Mouse (Mus musculus) megakaryocyte-erythroid progenitor cell, adult 5-6 weeks (primary cell): Measurements from ENCODE around the gene Gm7271. TPM values are rescaled to one million over a fixed set of nuclear protein-coding genes. Genes with fewer than 3 reads are reported as not detected.

Experiments
- ATAC-seq: replicated peaks from 2 replicates; pipeline ENCODE4 v1.8.0; 2016; ENCODE audit warnings: mild to moderate bottlenecking, inconsistent platforms; ENCODE audit not compliant: severe bottlenecking, poor library complexity, low FRiP score, low TSS enrichment
- total RNA-seq, 2 experiments: library from RNA; stranded (forward) in 1 of 2; stranded (reverse) in 1 of 2; fragments of 200-1000, 215-1000 nt in 1 of 2; fragments of >200 nt in 1 of 2; fragmentation: Nextera tagmentation in 1 of 2; gene quantifications; 2 replicates each; pipeline ENCODE4 v1.2.3; 2014 to 2017

The Gm7271 gene
- total RNA-seq (2014; fragmentation: Nextera tagmentation) (not detected in 2 replicates), total RNA-seq (2017) (not detected in 2 replicates)

DNA sequence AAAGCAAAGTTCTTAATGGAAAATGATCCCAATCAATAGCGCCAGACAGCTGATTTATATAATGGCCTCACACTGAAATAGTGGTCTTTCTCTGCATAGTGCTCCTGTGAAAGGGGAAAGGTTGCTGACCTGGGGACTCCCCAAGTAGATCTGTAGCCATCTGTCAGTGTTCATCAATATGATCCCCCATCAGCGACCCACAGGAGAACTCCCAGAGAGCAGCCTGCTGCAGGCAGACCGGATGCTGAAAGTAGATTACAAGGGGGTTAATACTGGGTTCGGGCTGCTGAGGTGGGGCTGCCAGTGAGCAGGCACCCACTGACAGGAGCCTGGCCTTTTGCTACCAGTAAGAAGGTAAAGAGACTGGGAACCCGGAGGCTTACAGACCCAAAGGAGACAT, at the start of gene Gm7271:
TSS of gene Gm7271 (plus strand) at position 230 of the 400 bp plus-strand sequence.
- no peak for ATAC-seq

DNA sequence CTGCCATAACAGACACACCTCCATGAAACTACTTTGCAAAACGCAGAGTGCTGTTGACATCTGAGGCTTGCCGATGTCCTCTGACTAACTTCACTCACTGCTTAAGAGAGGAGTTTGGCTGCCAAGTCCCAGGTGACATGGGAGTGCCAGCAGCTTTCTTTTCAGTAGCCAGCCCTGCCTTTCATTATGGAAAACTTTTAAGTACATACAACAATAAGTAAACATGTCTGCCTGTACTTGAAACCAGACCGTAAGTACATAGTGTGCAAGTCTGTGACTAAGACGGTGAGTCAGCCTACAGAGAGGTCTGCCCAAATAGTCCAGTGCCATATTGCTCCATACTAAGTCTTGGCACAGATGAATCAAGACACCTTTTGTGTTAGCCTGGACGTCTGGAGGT, 46.7 kb upstream of the Gm7271 start:
- ATAC-seq, result no peak

DNA sequence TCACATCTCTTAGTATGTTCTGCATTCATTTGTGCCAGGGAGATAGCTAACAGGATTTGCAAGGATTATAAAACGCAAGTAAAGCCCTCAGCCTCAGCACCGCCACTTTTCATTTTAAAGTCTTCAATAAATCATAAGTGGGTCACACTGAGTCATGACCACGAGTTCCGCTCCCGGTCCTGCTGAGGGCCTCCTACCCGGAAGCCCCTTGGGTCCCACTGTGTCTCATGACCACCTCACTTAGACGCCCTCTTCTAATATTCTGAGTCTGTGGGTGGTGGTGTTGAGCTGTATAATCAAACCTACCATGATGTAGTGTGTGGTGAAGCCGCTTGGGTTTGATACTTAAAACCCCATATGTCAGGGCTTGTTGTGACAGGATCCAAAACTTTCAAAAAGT, 46.1 kb upstream of the Gm7271 start:
- no peak for ATAC-seq

DNA sequence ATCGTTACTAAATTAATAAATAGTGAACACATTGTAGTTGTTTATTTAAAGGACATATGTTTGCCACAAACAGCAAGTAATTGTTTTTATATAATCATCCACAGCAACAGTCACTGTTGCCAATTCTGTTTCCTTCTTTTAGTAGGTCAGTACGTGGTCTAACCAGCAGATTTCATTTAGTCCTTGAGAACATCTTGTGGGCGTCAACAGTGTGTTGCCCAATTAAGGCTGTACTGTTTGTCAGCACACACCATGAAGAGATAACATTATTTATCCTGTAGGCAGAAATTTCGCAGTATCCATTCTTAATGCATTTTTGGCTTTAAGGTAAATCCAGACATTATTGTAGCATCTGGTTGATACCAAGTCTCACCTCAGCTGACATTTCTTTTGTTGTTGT, 42.4 kb upstream of the Gm7271 start:
- ATAC-seq, result no peak

DNA sequence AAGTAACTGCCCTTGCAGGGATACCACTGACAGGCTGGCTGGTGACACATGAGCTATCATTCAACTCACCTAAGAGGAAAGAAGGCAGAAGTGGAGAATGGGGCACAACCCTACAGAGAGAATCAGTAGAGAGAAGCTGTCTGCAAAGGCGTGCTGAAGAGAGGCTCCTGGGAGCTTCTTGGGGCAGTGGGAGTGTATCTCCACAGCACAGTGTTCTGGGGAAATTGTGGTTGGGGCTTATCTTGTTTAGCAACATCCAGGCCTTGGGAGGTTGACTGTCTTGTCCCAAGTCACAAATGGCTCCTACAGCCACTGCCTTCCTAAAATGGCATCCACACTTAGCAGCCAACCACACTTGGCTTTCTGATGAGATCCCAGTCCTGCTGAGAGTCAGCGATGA, 8.9 kb upstream of the Gm7271 start:
- peak; percentile 55 for ATAC-seq

DNA sequence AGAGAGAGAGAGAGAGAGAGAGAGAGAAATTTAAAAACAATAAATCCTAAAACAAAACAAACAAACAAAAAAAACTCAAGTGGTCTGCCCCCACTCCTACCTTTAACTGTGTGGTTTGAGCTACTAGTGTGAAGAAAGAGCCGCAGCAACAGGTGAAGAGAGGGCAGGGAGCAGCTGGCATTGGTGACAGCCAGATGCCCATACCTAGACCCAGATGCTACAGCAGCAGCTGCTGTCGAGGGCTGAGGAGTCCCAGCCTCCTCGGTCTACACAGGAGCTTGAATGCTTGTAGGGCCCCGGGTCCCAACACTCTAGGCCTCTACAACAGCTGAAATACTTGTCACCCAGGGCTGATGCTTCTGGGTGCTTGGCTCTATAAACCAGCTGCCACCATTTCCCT, 7.0 kb upstream of the Gm7271 start:
- no peak for ATAC-seq

DNA sequence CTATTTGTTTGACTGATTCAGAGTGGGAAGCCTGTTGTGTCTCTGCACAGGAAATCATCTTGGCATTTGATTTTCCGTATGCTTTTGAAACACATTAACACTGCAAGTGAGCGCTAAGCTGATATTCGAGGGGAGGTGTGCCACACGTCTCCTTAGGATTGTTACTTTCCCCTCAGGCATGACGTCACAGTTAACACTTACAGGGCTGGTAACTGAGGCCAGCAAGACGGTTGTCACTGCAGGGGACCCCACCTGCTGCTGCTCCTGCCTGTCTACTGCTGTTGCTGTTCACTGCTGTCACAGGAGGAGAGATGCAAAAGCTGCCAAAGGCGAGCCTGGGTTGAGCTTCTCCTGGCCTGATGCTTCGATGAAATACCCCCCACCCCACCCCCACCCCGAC, 6.1 kb upstream of the Gm7271 start:
- ATAC-seq, result no peak

DNA sequence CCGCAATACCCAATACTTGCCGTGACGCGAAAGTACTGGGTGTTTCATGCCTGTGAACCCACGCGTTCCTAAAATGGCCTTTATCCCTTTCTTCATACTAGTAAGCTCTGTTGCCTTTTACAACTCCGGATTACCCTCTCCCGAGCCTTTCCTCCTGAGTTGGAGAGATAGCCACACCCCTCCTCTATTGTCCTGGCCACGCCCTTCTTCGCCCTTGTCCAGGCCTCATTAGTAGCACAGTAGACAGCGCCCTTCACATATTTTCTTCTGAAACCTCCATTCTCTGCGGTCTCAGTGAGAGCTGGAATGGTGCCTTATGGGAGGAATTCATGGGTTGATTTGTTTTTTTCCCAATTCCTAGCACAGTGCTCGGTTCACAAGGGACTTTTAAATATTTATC, 11.3 kb downstream of the Gm7271 start:
- no peak for ATAC-seq

DNA sequence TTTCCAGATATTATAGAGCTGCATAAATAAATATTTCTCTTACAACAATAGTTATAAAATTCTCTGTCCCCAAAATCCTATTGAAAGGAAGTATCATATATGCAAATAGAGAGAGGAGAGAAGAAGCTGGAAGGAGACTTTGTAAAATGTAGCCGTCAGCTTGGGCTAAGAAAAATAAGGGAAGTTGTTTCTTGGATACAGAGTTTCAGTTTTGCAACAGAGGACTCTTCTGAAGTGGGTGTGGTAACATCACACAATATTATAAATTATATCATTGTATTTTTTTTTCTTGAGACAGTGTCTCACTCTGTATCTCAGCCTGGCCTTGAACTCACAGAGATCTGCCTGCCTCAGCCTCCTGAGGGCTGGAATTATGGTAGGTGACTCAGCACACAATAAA, 38.6 kb downstream of the Gm7271 start:
- ATAC-seq, result no peak

DNA sequence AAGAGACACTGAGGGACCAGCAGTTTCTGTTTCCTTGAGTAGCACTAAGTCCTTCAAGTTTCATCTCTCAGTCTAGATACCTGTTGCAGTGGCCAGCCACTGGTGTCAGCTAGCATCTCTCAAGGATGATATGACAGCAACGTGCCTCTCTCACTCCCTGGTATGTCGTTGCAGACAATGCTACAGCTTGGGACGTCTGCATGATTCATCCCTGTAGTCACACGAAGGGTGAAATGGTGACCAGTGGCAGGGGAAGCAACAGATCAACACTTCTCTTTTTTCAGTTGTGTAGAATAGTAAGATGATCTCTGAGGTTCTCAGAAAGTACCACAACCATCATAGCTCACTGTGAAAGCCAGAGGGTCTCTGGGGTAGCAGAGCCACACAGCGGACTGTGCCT, 40.8 kb downstream of the Gm7271 start:
- no peak for ATAC-seq

DNA sequence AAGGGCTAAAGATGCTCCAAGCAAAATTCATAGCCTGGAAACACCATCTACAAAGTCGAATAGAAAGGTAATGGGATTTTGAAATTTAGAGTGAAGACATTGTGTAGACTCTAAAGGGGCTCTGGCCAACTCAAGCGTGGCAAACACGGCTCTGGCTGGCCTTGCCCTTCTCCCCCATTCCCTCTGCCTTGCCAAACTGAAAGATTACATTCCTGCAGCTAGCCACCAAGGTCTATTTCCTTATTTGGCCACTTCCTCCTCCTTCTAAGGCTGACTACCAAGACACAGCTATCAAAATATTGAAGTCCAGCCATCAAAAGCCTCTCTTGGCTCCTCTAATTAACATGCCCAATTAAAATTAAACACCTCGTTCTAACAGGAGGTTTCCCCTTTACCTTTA, 41.2 kb downstream of the Gm7271 start:
- ATAC-seq, result no peak

DNA sequence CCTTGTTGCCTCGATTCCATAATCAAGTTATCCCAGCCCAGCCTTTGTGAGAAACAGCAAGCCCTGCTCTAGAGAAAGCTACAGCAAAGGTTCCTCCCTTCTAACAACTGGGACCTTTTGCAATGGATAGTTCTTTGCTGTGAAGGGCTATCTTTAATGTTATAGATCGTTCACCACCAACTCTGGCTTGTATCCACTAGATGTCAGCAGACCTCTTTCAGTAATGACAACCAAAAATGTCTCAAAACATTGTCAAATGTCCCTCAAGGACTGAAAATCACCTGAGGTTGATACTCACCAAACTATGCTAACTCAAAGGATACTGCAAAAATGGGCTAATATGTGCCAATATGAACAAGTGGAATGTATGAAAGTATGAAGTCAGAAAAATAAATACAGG, 42.0 kb downstream of the Gm7271 start:
- ATAC-seq, result no peak

DNA sequence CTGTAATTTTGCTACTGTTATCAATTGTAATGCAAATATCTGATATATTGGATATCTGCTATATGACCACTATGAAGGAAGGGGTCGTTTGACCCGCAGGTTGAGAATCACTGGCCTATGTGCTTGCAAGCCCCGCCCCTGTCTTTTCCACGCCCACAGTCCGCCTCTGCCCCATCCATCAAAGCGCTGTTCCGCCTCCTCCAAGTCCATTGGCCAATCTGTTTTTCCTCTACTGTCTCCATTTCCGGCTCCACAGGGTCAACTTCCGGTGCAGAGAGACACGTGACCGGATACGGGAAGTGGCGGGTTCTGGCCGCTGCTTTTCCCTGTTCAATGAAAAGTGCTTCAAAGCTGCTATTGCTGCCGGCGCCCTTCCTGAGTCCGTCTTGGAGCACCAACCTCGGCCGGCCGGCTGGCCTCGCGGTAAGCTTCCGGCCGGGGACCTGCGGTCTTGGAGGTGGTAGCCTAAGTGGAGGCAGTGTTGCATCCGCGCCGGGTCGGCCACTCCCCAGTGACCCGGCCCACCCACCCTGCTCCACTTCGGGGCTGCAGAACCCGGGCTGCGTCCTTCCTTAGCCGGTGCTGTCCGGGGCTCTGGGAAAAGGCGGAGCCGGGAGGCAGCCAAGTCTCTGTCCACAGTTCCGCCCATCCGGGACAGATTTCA, 45.3 kb downstream of the Gm7271 start, which contains the start of gene Exoc1:
TSS of gene Exoc1 (plus strand) at position 272 of the 664 bp plus-strand sequence.
- ATAC-seq, result peak; percentile 99

DNA sequence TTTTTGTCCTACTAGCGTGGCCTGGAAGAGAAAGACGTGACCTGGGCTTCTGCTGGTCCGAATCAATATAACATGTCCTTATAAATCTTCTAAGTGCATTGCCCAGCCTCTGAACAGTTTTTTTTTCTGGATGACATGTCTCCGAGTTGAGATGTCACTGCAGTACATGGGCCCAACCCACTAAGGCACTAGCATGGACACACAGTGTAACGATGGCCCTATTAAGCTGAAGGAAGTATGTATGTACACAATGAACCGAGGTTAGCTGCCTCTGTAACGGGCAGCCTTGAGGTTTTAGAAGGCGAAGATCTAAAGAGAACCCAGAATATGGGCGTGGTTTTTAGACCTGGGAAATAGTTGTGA, 45.8 kb downstream of the Gm7271 start:
- ATAC-seq, result 0 out of 2 replicates have a peak, but pooled peaks have one; percentile 26

DNA sequence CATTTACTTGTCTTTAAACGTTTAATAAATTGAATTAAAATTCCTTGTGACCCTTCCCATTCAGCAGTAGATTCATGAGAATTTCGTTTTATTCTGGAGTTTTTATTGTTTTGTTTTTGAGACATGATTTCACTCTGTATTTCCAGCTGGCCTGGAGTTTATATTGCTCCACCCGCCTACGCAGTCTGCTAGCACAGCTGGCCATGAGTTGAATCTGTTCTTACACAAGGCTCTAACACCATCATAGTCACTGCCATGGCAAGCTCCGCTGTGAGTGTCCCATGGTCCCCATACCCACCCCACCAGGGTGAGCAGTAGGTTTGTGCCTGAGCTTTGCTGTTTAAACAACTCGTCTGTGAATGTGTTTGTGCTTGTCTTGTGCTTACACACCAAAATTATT, 49.3 kb downstream of the Gm7271 start:
- no peak for ATAC-seq

DNA sequence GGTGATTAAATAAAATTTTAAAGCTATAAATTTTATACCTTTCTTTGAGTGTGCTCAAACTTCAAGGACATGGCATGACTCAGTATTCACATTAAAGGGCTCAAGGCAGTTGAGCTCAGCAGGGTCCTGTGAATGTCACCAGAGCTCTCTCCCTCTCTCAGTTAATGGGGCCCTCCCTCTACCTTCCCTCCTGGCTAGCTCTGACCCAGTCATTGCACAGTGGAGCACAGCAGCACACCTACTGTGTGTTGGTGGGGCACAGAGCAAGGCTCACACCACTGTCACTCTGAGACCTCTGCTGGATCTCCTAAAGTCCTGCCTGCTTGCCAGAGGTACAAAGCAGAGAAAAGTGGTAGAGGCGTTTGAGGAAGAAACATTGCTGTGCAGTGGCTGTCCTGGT, 52.4 kb downstream of the Gm7271 start:
- no peak for ATAC-seq

DNA sequence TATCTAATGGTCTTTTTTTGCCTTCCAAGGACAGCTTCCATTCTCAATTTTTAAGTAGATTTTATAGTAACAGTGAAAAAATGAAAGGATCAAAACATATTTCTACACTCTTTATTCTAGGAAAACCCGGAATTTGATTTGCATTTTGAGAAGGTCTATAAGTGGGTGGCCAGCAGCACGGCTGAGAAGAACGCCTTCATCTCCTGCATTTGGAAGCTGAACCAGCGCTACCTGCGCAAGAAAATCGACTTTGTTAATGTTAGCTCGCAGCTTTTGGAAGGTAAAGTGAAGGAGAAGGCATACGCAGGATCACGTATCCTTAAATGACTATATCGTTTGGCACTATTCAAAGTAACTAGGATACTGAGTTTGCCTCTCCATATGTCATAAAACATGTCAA, 53.7 kb downstream of the Gm7271 start:
- ATAC-seq, result no peak

DNA sequence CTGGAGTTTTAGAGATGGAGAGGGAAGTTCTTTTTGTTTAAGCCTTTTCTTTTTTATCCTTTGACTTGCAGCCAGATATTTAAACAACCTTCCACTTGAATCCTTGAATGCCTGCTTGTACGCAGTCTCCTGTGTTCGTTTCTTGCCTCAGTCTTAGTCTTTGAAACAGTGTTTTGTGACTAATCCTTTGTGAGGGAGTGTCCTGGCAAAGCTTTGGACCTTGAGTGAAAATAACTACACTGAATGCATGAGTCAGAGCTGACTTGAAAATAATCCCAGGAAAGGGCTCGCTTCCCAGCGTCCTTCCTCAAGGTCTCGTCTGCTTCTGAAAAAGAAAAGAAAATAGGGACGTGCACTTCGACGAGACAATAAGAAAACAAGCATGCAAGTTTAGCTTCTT, 56.3 kb downstream of the Gm7271 start:
- ATAC-seq, result no peak

DNA sequence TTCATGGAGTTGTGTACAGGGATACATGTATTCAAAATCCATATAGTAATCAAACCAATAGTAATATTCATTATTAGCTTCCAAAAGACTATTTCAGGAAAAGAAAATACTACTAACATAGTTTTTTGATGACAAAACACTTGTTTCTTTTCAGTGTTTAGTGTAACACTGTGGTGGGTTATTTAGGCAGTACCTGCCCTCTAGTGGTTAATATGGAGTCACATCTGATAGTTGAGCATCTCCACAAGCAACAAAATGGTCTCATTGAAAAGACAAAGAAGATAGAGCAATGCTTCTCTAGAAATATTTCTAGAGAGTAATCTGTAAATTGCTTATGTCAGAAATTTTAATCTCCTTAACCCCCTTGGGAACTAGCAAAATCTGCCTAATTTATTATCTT, 57.0 kb downstream of the Gm7271 start:
- no peak for ATAC-seq

DNA sequence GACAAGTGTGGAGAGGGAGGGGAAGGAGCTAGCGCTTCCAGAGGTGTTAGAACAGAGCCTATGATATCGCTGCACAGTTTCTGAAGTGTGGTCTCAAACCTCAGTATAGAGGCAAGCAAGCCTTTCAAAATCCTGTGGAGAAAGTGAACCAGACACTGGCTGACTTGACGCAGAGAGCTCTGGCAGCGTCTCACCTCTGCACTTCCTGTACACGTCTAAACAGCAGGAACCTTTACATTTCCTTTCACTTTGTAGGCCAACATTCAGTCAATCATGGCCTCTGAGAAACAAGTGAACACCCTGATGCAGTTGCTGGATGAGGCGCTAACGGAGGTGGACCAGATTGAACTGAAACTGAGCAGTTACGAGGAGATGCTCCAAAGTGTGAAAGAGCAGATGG, 59.4 kb downstream of the Gm7271 start:
- no peak for ATAC-seq

DNA sequence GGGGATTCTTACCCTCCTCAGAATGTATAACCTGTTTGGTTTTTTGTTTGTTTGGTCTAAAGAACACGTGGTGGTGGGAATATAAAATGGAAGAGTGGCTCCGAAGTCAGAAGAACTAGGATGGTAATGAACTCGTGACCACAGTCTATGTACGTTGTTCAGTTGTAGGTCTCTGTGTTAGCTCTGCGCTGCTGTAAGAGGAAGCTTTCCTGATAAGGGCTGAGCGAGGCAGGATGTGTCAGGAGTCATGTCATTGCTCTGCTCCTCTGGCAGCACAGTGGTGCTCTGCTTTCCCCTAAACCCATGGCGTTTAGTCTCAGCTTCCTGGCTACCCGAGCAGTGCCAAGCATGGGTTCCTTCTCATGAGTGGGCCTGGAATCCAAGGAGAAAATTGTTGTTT, 66.6 kb downstream of the Gm7271 start:
- no peak for ATAC-seq

DNA sequence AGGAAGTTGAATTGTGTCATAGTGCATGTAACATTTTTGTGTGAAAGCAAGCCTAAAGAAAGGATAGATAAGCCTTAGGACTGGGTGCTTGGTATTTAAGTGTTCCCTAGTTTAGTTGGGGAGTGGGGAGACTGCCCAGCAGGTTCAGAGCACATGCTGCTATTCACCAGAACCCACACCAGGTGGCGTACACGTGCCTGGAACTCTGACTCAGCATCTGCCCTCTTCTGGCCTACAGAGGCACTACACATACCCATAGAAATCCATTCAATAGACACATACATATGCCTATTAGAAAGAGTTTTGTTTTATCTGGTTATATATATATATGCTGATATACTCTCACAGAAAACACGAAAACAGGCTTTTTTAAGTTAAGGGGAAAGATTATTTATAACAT, 81.5 kb downstream of the Gm7271 start:
- peak; percentile 97 for ATAC-seq
